Mouse (Mus musculus): ENCODE results near the gene 5330417C22Rik.

GRCm38 (mm10) chr3:108542299-108542698 lies 6.0 kb upstream of the 5330417C22Rik start:
- TF ChIP-seq CTCF (IDR thresholded peaks at IDR 0.05; ENCODE audit: insufficient read depth, low read length) = no peak
- no peak for TF ChIP-seq POLR2A (IDR thresholded peaks at IDR 0.05; ENCODE audit: borderline replicate concordance, extremely low read depth, low read depth, low read length)

Measured in lung, adult 2 months (tissue).